Mouse (Mus musculus) liver, postnatal 0 days (tissue): ENCODE measurements around the gene Uvssa. TPM values are rescaled to one million over a fixed set of nuclear protein-coding genes. Genes with fewer than 3 reads are reported as not detected.

Experiments used
- ATAC-seq: fragments of 200-750 bp; cut with Nextera tagmentation; 2 replicates; pipeline ENCODE4 v1.8.0; 2017; ENCODE audit warnings: mild to moderate bottlenecking, moderate library complexity
- DNase-seq: peaks from one replicate; pipeline ENCODE4 v3.0.0-alpha.2; 2016
- H3K27ac ChIP-seq: fragments of 300-500 bp; sonication (generic); 2 replicates; pipeline ENCODE4 v1.5.1; 2014; ENCODE audit warnings: antibody characterized with exemption, moderate library complexity, mild to moderate bottlenecking, low read depth
- H3K27me3 ChIP-seq: fragments of 300-500 bp; sonication (generic); 2 replicates; pipeline ENCODE4 v1.6.1; 2014; ENCODE audit warnings: low read length, control low read depth, mixed read lengths; ENCODE audit not compliant: insufficient read depth
- H3K36me3 ChIP-seq: fragments of 300-500 bp; sonication (generic); replicated peaks from 2 replicates; pipeline ENCODE4 v1.6.1; 2014; ENCODE audit warnings: mild to moderate bottlenecking, control low read depth, low read length, moderate library complexity, mixed read lengths; ENCODE audit not compliant: insufficient read depth
- H3K4me1 ChIP-seq: fragments of 300-500 bp; sonication (generic); 2 replicates; pipeline ENCODE4 v1.6.1; 2014; ENCODE audit warnings: antibody characterized with exemption, mild to moderate bottlenecking, control low read depth; ENCODE audit not compliant: insufficient read depth
- H3K4me2 ChIP-seq: fragments of 300-500 bp; sonication (generic); 2 replicates; pipeline ENCODE4 v1.6.1; 2014; ENCODE audit warnings: low read depth, mild to moderate bottlenecking, low read length, moderate library complexity, mixed read lengths
- H3K4me3 ChIP-seq: fragments of 300-500 bp; sonication (generic); 2 replicates; pipeline ENCODE4 v1.5.1; 2014; ENCODE audit warnings: low read depth, low read length
- H3K9ac ChIP-seq: fragments of 300-500 bp; sonication (generic); replicated peaks from 2 replicates; pipeline ENCODE4 v1.6.1; 2014; ENCODE audit warnings: mild to moderate bottlenecking, moderate library complexity
- H3K9me3 ChIP-seq: fragments of 300-500 bp; sonication (generic); 2 replicates; pipeline ENCODE4 v1.6.1; 2016; ENCODE audit warnings: mild to moderate bottlenecking, control low read depth, low read length, mixed read lengths
- CTCF ChIP-seq: sonication (generic); IDR thresholded peaks from 2 replicates; pipeline ENCODE4 v1.5.1; 2016; ENCODE audit warnings: antibody characterized with exemption, low read depth
- EP300 ChIP-seq: IDR thresholded peaks from 2 replicates; pipeline ENCODE4 v1.6.1; 2016; ENCODE audit warnings: antibody characterized with exemption, low read depth, mild to moderate bottlenecking
- WGBS: fragments of 180-500 bp; shearing (Covaris S2); extraction: QIAGEN DNeasy Blood & Tissue Kit; methylation state at CpG from one replicate; pipeline ENCODE4 v1.1.7; 2014; ENCODE audit not compliant: insufficient replicate concordance; 5-methylcytosine and 5-hydroxymethylcytosine counted together
- polyA plus RNA-seq: library from polyadenylated mRNA; unstranded; fragments of >200 nt; fragmentation: Nextera tagmentation; extraction: Ambion mirVana; gene quantifications from 2 replicates; pipeline ENCODE4 v1.2.1, GENCODE M21; 2015

The Uvssa gene
- polyA plus RNA-seq, 1 experiment from 2014 or later, result 3.1 TPM

DNA sequence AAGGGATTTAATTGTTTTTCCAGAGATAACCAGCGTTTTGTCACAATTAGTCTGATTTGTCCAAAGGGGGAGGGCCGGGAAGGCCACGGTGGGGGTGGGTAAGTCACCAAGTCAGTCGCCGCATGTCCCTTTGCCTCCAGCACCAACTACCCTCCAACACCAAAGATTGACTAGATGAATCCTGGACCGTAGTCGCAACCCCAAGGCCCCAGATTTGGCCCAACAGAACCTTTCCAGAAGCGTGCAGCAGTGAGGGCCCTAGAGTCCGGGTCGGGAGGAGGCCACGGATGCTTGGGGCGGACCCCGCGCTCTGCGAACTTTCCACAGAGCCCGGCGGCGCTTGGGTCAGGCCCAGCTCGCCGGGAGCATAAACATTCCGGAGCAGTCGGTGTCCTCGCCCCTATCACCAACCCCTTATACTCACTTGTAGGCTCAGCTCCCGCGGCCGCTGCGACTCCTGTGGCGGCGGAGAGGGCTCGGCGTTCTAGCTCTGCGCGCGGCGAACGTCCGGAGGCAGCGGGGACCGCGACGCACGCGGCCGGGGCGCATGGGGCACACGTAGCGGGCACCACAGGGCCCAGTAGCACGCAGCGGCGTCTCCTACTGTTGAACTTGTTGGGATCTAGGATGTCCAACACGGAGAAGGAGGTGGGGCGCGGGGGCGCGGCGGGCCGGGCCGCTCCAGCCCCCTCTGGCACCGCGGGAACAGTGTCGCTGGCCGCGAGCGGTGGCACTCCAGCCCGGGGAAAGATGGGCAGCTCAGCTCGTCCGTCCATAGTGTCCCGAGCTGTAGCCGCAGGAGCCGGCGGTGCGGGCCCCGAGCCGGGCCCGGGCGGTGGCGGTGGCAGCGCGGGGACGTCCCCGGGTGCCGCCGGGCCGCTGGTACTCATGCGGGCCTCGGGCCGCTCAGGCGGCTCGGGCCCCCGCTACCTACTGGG is 55.1 kb downstream of the Uvssa start, which contains the start of gene Nkx1-1:
Gene Nkx1-1 (minus strand): TSS at position 776 of the 938 bp plus-strand sequence.
- ATAC-seq, result no peak
- peak within 1 kb of the TSS; percentile 40; the same call in 1 of the 2 replicates for H3K4me2 ChIP-seq
- H3K27me3 ChIP-seq, result peaks cover 96% of the 10 kb centered on the region
- peaks cover 3% of the 10 kb centered on the region; the same call in 1 of the 2 replicates for H3K4me1 ChIP-seq
- H3K4me3 ChIP-seq, result peak within 1 kb of the TSS; percentile 26; the same call in 1 of the 2 replicates
- no peak for DNase-seq
- no peak within 1 kb of the TSS for H3K27ac ChIP-seq
- H3K9me3 ChIP-seq, result no peaks in the 10 kb centered on the region
- no peak for TF ChIP-seq EP300
- TF ChIP-seq CTCF, result no peak
- no peak within 1 kb of the TSS for H3K9ac ChIP-seq
- no peaks in the 10 kb centered on the region for H3K36me3 ChIP-seq
- 1% methylated on average over 77 of the region's 90 CpGs for WGBS

DNA sequence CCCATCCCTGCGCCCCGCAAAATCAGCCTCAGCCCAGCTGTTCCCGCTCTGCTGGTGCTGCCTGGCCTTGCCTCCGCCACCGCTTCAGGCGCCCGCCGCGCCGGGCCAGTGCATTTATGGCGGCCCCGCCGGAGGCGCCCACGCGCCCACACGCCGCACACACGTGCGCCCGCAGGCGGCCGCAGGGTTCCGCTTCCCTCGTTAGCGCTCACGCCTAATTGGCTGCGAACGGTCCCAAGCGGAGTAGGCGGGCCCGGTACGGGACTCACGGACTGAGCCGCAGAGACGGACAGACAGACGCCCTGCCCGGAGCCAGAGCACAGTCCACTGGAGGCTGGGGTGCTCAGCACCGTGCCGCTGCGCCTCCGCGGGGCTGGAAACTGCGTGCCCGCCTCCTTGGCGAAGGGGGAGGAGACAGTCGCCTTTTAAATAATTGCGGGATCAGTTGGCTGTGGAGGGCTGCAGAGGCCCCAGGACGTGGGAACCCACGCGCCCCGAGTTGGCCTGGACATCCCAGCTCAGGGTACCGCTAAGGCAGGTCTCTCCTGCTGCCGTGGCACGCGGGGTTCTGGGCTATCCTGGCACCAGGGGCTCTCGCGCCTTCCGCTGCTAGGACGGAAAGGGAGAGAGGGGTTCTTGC is 55.9 kb downstream of the Uvssa start:
- H3K36me3 ChIP-seq, result no peaks in the 10 kb centered on the region
- H3K9me3 ChIP-seq, result no peaks in the 10 kb centered on the region
- H3K9ac ChIP-seq, result no peak overlapping the region
- DNase-seq, result no peak
- no peak overlapping the region for H3K27ac ChIP-seq
- 3% methylated on average over 38 of the region's 60 CpGs for WGBS
- peak overlapping the region; percentile 40; the same call in 1 of the 2 replicates for H3K4me2 ChIP-seq
- no peak for TF ChIP-seq EP300
- H3K27me3 ChIP-seq, result peaks cover 93% of the 10 kb centered on the region
- peaks cover 3% of the 10 kb centered on the region; the same call in 1 of the 2 replicates for H3K4me1 ChIP-seq
- ATAC-seq, result no peak
- peak overlapping the region; percentile 26; the same call in 1 of the 2 replicates for H3K4me3 ChIP-seq

DNA sequence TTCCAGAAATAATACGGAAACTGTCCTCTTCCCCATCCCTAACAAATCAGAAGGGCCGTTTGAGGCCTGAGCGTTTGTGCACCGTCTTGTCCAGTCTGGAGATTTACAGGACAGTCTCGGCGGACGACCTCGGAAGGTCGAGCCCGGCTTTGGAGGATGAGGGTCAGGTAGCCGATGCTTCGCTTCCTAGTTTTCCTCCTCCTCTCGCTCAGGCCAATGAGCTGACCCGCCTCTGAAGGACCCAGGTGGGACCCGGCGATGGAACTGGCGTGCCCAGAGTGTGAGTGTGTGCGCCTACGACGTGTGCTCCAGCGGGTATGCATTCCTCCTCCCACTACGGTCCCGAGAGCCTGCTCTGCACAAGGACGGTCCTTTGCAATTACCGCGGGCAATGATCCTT is 56.8 kb downstream of the Uvssa start:
- ATAC-seq (no peak), DNase-seq (no peak)
- Histone ChIP-seq H3K36me3 (no peaks in the 10 kb centered on the region), H3K4me1 (peaks cover 3% of the 10 kb centered on the region; the same call in 1 of the 2 replicates), H3K4me3 (no peak overlapping the region), H3K9ac (no peak overlapping the region), H3K4me2 (no peak overlapping the region), H3K9me3 (no peaks in the 10 kb centered on the region), H3K27me3 (peaks cover 86% of the 10 kb centered on the region), H3K27ac (no peak overlapping the region)
- TF ChIP-seq CTCF (no peak), EP300 (no peak)
- WGBS, result 6% methylated on average over 26 of the region's 26 CpGs

DNA sequence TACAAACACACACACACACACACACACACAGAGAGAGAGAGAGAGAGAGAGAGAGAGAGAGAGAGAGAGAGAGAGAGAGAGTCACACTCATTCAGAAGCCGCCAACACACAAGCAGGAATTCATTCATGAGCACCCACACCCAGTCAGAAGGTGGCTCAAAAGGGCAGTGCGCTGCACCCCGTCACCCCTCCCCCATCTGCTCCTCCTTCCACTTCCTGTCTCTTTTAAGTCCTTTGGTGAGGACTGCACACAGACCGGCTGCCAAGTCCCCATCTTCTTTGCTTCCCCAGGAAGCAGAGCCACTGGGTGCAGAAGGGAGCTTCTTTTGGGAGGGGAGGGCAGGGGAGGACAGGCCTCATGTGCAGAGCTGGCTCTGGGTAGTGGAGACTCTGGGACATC is 57.6 kb downstream of the Uvssa start:
- Histone ChIP-seq H3K4me2 (no peak overlapping the region), H3K9me3 (no peaks in the 10 kb centered on the region), H3K36me3 (no peaks in the 10 kb centered on the region), H3K4me3 (no peak overlapping the region), H3K4me1 (peaks cover 3% of the 10 kb centered on the region; the same call in 1 of the 2 replicates), H3K27me3 (peaks cover 78% of the 10 kb centered on the region), H3K27ac (no peak overlapping the region), H3K9ac (no peak overlapping the region)
- ATAC-seq (no peak), DNase-seq (no peak)
- TF ChIP-seq CTCF, result no peak
- no peak for TF ChIP-seq EP300
- WGBS, result 3% methylated on average over 4 of the region's 4 CpGs

DNA sequence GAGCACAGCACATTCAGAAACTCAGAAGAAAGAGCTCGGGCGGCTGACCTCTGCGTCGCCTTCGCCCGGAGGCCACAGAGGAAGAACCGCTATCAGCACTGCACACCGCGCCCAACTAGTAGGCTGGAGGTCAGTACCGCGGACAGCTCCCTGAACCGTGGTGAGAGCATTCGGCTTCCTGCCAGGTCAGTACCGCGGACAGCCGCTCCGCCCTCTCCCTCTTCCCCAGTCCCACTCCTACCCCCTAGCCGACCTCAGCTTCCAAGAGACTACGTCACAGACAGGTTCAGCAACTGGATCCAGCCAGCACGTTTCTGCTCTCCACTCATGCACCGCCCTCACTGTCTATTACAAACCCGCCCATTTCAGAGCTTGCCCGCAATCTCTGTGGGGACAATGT is 59.9 kb downstream of the Uvssa start:
- H3K36me3 ChIP-seq, result no peaks in the 10 kb centered on the region
- H3K9ac ChIP-seq, result no peak overlapping the region
- no peak overlapping the region for H3K4me3 ChIP-seq
- ATAC-seq, result peak; percentile 90
- peak; percentile 93 for DNase-seq
- WGBS, result 3% methylated on average over 23 of the region's 23 CpGs
- H3K27me3 ChIP-seq, result peaks cover 66% of the 10 kb centered on the region
- no peak overlapping the region for H3K4me2 ChIP-seq
- TF ChIP-seq EP300 (no peak), CTCF (no peak)
- no peak overlapping the region for H3K27ac ChIP-seq
- peaks cover 6% of the 10 kb centered on the region for H3K4me1 ChIP-seq
- no peaks in the 10 kb centered on the region for H3K9me3 ChIP-seq
